Mouse (Mus musculus) heart, postnatal 0 days (tissue): ENCODE measurements around the gene Mecr.

Source experiments
- CTCF ChIP-seq: IDR thresholded peaks from 2 replicates; pipeline ENCODE4 v1.5.1; 2016; ENCODE audit warnings: antibody characterized with exemption, control low read depth, low read depth
- EP300 ChIP-seq: IDR thresholded peaks from 2 replicates; pipeline ENCODE4 v1.6.1; 2016; ENCODE audit warnings: antibody characterized with exemption, low read depth

DNA sequence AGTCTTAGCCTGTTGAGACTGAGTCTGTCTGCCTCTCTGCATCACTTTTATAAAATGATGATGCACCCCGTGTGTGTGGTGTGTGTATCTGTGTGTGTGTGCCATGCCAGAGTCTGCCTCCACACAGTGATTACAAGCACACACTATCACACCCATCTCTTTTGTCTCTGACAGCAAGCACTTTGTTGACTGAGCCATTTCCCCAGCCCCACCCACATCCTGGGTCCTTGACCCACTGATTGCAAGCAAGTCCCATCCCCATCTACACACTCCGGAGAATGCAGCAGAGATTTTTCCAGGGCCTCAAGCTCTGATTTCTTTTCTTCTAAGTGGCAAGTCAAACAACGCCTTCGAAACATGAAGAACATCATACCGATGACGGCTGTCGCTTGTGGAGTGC is 29.5 kb upstream of the Mecr start:
- no peak for TF ChIP-seq CTCF
- TF ChIP-seq EP300, result no peak
